Mouse (Mus musculus) heart, postnatal 10 days (tissue): ENCODE results near the gene Zfp513. TPM values are rescaled to one million over a fixed set of nuclear protein-coding genes. Genes with fewer than 3 reads are reported as not detected.
"Not testable (repeated sequence)": the region's sequence is repeated elsewhere in the genome, so short reads cannot be mapped to it uniquely, and the experiment has no call there.

ENCODE experiments used
- DNase-seq, 2 experiments: peaks; one replicate each; pipeline ENCODE4 v3.0.0; 2021
- intact Hi-C: fragments of 180-260 bp; cut with DNase I; formaldehyde crosslinking; loops from one replicate; pipeline ENCODE4 v1.15.1; 2025
- total RNA-seq, 2 experiments: library from RNA; stranded (reverse); gene quantifications; 2 replicates each; pipeline ENCODE4 v1.2.3; 2021

The Zfp513 gene
- total RNA-seq = 10 to 100 TPM; 12.7 to 12.9 TPM

GRCm38 (mm10) chr5:31201742-31202590, at the start of gene Zfp513:
Gene Zfp513 (minus strand): TSS chr5:31202303.
- intact Hi-C loops = loop anchor here (2.0 kb wide), 1 partner anchor 17 kb away; no protein-coding TSS in a partner anchor
- peak; percentile 97 to 98 for DNase-seq

- DNase-seq = peak in 1 of 2 experiments; percentile 23
- intact Hi-C loops = no loop called here
Measured at GRCm38 (mm10) chr5:31251541-31252101, 49.5 kb upstream of the Zfp513 start, which contains the start of gene Krtcap3. Gene Krtcap3 (plus strand): TSS chr5:31251691.

GRCm38 (mm10) chr5:31250716-31251115, 48.6 kb upstream of the Zfp513 start:
- DNase-seq = no peak
- intact Hi-C loops = no loop called here

GRCm38 (mm10) chr5:31242191-31242590, 40.1 kb upstream of the Zfp513 start:
- DNase-seq = no peak
- intact Hi-C loops = no loop called here

GRCm38 (mm10) chr5:31241522-31242034, 39.5 kb upstream of the Zfp513 start:
- intact Hi-C loops = loop anchor here (1.0 to 2.0 kb wide), 2 partner anchors 21 to 49 kb away; partner anchors contain the start of genes Ift172 and Ppm1g
- no peak for DNase-seq

- intact Hi-C loops = loop anchor here (1.0 to 2.0 kb wide), 2 partner anchors 21 to 50 kb away; partner anchors contain the start of genes Ift172 and Ppm1g
- DNase-seq = peak; percentile 96 to 97
Measured at GRCm38 (mm10) chr5:31240637-31241521, 38.8 kb upstream of the Zfp513 start, which contains the start of the genes Nrbp1 and Gm9970. Gene Nrbp1 (plus strand): TSS chr5:31240864. Gene Gm9970 (minus strand): TSS chr5:31241232.

GRCm38 (mm10) chr5:31226641-31227040, 24.5 kb upstream of the Zfp513 start:
- no peak for DNase-seq
- intact Hi-C loops = no loop called here

- intact Hi-C loops = no loop called here
- DNase-seq = no peak
Measured at GRCm38 (mm10) chr5:31222696-31223095, 20.6 kb upstream of the Zfp513 start.

- DNase-seq = no peak
- intact Hi-C loops = no loop called here
Measured at GRCm38 (mm10) chr5:31221304-31221945, 19.3 kb upstream of the Zfp513 start.

GRCm38 (mm10) chr5:31220448-31221303, 18.6 kb upstream of the Zfp513 start, which contains the start of gene Ppm1g:
Gene Ppm1g (minus strand): TSS chr5:31220687.
- intact Hi-C loops = loop anchor here (1.0 kb wide), 1 partner anchor 21 kb away; the partner anchor contains the start of gene Gm9970
- peak; percentile 99 for DNase-seq

- peak; percentile 64 to 68 for DNase-seq
- intact Hi-C loops = loop anchor here (1.0 to 2.0 kb wide), 3 partner anchors 17 to 108 kb away; partner anchors contain the start of genes Gm9970 and Zfp513
Measured at GRCm38 (mm10) chr5:31219911-31220447, 17.9 kb upstream of the Zfp513 start.

- intact Hi-C loops = loop anchor here (1.0 to 2.0 kb wide), 2 partner anchors 17 to 109 kb away; partner anchors contain the start of gene Zfp513
- no peak for DNase-seq
Measured at GRCm38 (mm10) chr5:31219474-31219873, 17.4 kb upstream of the Zfp513 start.

- intact Hi-C loops = loop anchor here (1.0 to 2.0 kb wide), 2 partner anchors 16 to 109 kb away; partner anchors contain the start of gene Zfp513
- DNase-seq = peak in 1 of 2 experiments; percentile 45
Measured at GRCm38 (mm10) chr5:31219070-31219469, 17.0 kb upstream of the Zfp513 start.

GRCm38 (mm10) chr5:31218294-31218693, 16.2 kb upstream of the Zfp513 start:
- DNase-seq = no peak
- intact Hi-C loops = loop anchor here (2.0 kb wide), 1 partner anchor 15 kb away; the partner anchor contains the start of gene Zfp513

GRCm38 (mm10) chr5:31216554-31216953, 14.5 kb upstream of the Zfp513 start:
- intact Hi-C loops, DNase-seq: not testable (repeated sequence)

- intact Hi-C loops = no loop called here
- no peak for DNase-seq
Measured at GRCm38 (mm10) chr5:31204421-31204820, 2.3 kb upstream of the Zfp513 start.

GRCm38 (mm10) chr5:31203866-31204265, 1.8 kb upstream of the Zfp513 start:
- intact Hi-C loops = loop anchor here (2.0 kb wide), 1 partner anchor 15 kb away; no protein-coding TSS in a partner anchor
- no peak for DNase-seq

- intact Hi-C loops = loop anchor here (2.0 kb wide), 1 partner anchor 16 kb away; no protein-coding TSS in a partner anchor
- no peak for DNase-seq
Measured at GRCm38 (mm10) chr5:31202933-31203332, 830 bp upstream of the Zfp513 start.
